Mouse (Mus musculus) liver, embryonic 16.5 days (tissue): ENCODE data around the gene Borcs6. TPM values are rescaled to one million over a fixed set of nuclear protein-coding genes. Genes with fewer than 3 reads are reported as not detected.

Experiments used
- ATAC-seq: fragments of 200-750 bp; cut with Nextera tagmentation; 2 replicates; pipeline ENCODE4 v1.8.0; 2017; ENCODE audit warnings: low read depth, mild to moderate bottlenecking, moderate number of reproducible peaks, moderate library complexity
- H3K27ac ChIP-seq: fragments of 300-500 bp; sonication (generic); 2 replicates; pipeline ENCODE4 v1.5.1; 2014; ENCODE audit warnings: mild to moderate bottlenecking, low read length
- H3K27me3 ChIP-seq: fragments of 300-500 bp; sonication (generic); 2 replicates; pipeline ENCODE4 v1.6.1; 2014; ENCODE audit warnings: low read depth, low read length, mixed read lengths; ENCODE audit not compliant: control insufficient read depth, insufficient read depth
- H3K36me3 ChIP-seq: fragments of 300-500 bp; sonication (generic); 2 replicates; pipeline ENCODE4 v1.6.1; 2014; ENCODE audit warnings: mild to moderate bottlenecking; ENCODE audit not compliant: control insufficient read depth, insufficient read depth
- H3K4me1 ChIP-seq: fragments of 300-500 bp; sonication (generic); 2 replicates; pipeline ENCODE4 v1.6.1; 2014; ENCODE audit warnings: low read depth, low read length, mixed read lengths; ENCODE audit not compliant: control insufficient read depth
- H3K4me2 ChIP-seq: fragments of 300-500 bp; sonication (generic); 2 replicates; pipeline ENCODE4 v1.6.1; 2014; ENCODE audit warnings: low read depth, low read length, mixed read lengths
- H3K4me3 ChIP-seq: fragments of 300-500 bp; sonication (generic); 2 replicates; pipeline ENCODE4 v1.5.1; 2014; ENCODE audit warnings: low read depth, mild to moderate bottlenecking, low read length
- H3K9ac ChIP-seq: fragments of 300-500 bp; sonication (generic); 2 replicates; pipeline ENCODE4 v1.6.1; 2014; ENCODE audit warnings: low read depth, low read length
- H3K9me3 ChIP-seq: fragments of 300-500 bp; sonication (generic); replicated peaks from 2 replicates; pipeline ENCODE4 v1.6.1; 2016; ENCODE audit warnings: low read length; ENCODE audit not compliant: control insufficient read depth
- WGBS: fragments of 180-500 bp; shearing (Covaris S2); extraction: QIAGEN DNeasy Blood & Tissue Kit; methylation state at CpG from one replicate; pipeline ENCODE4 v1.1.7; 2014; ENCODE audit not compliant: insufficient replicate concordance; 5-methylcytosine and 5-hydroxymethylcytosine counted together
- polyA plus RNA-seq: library from polyadenylated mRNA; unstranded; fragments of >200 nt; fragmentation: Nextera tagmentation; extraction: Ambion mirVana; gene quantifications from 2 replicates; pipeline ENCODE4 v1.2.1, GENCODE M21; 2015

Borcs6 gene
- polyA plus RNA-seq, 1 experiment from 2014 or later: 3.6 TPM

DNA sequence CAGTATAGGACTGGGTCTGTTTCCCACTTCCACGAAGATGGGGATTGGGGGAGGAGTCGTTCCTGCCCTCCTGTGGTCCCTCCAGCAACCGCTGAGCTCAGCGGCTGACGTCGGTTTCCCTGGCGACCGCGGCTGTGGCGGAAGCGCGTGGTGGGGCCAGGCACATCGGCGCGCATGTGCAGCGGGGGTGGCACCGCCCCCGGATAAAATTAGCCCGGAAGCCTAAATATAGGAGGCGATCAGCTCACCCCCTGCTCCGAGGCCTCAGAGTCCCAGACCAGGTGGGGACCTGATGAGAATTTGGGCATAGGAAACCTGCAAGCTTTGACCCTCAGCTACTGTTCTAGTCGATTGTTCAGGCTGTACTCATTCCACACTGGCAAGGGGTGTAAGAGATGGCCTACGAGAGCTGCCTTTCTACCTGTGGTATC lies 40.4 kb downstream of the Borcs6 start:
- Histone ChIP-seq H3K4me1 (peaks cover 54% of the 10 kb centered on the region), H3K9me3 (no peaks in the 10 kb centered on the region), H3K27me3 (no peaks in the 10 kb centered on the region), H3K9ac (peak overlapping the region; percentile 74), H3K4me3 (peak overlapping the region; percentile 67), H3K4me2 (peak overlapping the region; percentile 96), H3K27ac (peak overlapping the region; percentile 88), H3K36me3 (peaks cover 40% of the 10 kb centered on the region)
- 0 out of 2 replicates have a peak, but pooled peaks have one; percentile 1 for ATAC-seq
- 2% methylated on average over 23 of the region's 23 CpGs for WGBS

DNA sequence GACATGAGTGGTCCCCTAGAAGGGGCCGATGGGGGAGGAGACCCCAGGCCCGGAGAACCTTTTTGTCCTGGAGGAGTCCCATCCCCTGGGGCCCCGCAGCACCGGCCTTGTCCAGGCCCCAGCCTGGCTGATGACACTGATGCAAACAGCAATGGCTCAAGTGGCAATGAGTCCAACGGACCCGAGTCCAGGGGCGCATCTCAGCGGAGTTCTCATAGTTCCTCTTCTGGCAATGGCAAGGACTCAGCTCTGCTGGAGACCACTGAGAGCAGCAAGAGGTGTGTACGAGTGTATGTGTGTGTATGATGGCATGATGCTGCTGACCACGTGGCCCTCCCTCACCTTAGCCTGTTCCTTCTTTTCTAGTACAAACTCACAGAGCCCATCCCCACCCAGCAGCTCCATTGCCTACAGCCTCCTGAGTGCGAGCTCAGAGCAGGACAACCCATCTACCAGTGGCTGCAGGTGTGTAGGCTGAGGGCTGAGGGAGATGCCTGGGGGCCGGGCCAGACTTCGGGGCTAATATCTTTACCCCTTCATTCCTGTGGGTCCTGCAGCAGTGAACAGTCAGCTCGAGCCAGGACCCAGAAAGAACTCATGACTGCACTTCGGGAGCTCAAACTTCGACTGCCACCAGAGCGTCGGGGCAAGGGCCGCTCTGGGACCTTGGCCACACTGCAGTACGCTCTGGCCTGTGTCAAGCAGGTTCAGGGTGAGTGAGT lies 41.3 kb downstream of the Borcs6 start:
- peaks cover 49% of the 10 kb centered on the region for H3K36me3 ChIP-seq
- peak overlapping the region; percentile 10 for H3K27ac ChIP-seq

DNA sequence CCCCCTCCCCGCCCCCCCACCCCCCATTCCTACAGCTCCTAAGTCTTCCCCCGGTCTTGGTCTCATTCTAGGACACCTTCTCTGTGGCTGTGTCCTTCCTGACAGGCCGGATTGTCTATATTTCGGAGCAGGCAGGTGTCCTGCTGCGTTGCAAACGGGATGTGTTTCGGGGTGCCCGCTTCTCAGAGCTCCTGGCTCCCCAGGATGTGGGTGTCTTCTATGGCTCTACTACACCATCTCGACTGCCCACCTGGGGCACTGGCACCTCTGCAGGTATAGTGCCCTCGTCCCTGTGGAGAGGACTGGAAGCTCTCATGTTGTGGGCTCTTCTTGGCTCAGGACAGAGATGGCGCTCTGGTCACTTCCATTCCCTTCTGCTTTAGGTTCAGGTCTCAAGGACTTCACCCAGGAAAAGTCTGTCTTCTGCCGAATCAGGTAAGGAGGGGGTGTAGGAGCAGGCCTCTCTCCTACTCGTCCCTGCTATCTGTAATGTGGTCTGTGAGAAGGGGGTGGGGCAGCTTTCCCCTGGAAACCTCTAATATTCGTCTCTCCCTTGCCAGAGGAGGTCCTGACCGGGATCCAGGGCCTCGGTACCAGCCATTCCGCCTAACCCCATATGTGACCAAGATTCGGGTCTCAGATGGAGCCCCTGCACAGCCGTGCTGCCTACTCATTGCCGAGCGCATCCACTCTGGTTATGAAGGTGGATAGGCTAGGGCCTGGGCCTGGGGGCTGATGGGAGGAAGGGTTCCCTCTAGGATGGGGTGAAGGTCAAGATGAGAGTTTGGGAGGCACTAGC lies 42.3 kb downstream of the Borcs6 start:
- no peak overlapping the region for H3K4me3 ChIP-seq
- 82% methylated on average over 21 of the region's 21 CpGs for WGBS
- H3K27me3 ChIP-seq: no peaks in the 10 kb centered on the region
- no peak overlapping the region for H3K4me2 ChIP-seq
- no peak overlapping the region for H3K9ac ChIP-seq
- H3K36me3 ChIP-seq: peaks cover 53% of the 10 kb centered on the region
- ATAC-seq: no peak
- no peaks in the 10 kb centered on the region for H3K9me3 ChIP-seq
- no peak overlapping the region for H3K27ac ChIP-seq
- H3K4me1 ChIP-seq: peaks cover 38% of the 10 kb centered on the region

More for the DNA sequence above, 41.3 kb downstream of the Borcs6 start:
- peak overlapping the region; percentile 96 for H3K4me2 ChIP-seq
- H3K4me1 ChIP-seq: peaks cover 49% of the 10 kb centered on the region
- no peak for ATAC-seq
- 74% methylated on average over 20 of the region's 20 CpGs for WGBS
- H3K9me3 ChIP-seq: no peaks in the 10 kb centered on the region
- no peaks in the 10 kb centered on the region for H3K27me3 ChIP-seq
- peak overlapping the region; percentile 1; the same call in 1 of the 2 replicates for H3K9ac ChIP-seq
- H3K4me3 ChIP-seq: peak overlapping the region; percentile 67

GRCm38 (mm10) chr11:69102403-69102725 lies 42.8 kb downstream of the Borcs6 start:
- Histone ChIP-seq H3K9ac (no peak overlapping the region), H3K4me2 (no peak overlapping the region), H3K4me3 (no peak overlapping the region), H3K27me3 (no peaks in the 10 kb centered on the region), H3K9me3 (no peaks in the 10 kb centered on the region), H3K4me1 (peaks cover 33% of the 10 kb centered on the region), H3K27ac (no peak overlapping the region), H3K36me3 (peaks cover 55% of the 10 kb centered on the region)
- WGBS: 91% methylated on average over 7 of the region's 7 CpGs
- ATAC-seq: no peak

DNA sequence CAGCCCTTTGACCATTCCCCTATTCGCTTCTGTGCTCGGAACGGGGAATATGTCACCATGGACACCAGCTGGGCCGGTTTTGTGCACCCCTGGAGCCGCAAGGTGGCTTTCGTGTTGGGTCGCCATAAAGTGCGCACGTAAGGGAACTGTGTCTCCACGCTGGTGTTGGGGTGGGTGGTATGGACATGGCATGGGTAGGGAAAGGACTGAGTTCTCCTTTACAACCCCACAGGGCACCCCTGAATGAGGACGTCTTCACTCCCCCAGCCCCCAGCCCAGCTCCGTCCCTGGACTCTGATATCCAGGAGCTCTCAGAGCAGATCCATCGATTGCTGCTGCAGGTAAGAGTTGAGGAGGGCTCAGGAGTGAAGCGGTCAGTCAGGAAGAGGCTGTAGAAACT lies 43.6 kb downstream of the Borcs6 start:
- peaks cover 26% of the 10 kb centered on the region for H3K4me1 ChIP-seq
- H3K4me3 ChIP-seq: no peak overlapping the region
- H3K9me3 ChIP-seq: no peaks in the 10 kb centered on the region
- H3K27me3 ChIP-seq: no peaks in the 10 kb centered on the region
- H3K36me3 ChIP-seq: peaks cover 59% of the 10 kb centered on the region
- WGBS: 87% methylated on average over 14 of the region's 14 CpGs
- H3K4me2 ChIP-seq: no peak overlapping the region
- ATAC-seq: no peak
- no peak overlapping the region for H3K27ac ChIP-seq
- no peak overlapping the region for H3K9ac ChIP-seq

DNA sequence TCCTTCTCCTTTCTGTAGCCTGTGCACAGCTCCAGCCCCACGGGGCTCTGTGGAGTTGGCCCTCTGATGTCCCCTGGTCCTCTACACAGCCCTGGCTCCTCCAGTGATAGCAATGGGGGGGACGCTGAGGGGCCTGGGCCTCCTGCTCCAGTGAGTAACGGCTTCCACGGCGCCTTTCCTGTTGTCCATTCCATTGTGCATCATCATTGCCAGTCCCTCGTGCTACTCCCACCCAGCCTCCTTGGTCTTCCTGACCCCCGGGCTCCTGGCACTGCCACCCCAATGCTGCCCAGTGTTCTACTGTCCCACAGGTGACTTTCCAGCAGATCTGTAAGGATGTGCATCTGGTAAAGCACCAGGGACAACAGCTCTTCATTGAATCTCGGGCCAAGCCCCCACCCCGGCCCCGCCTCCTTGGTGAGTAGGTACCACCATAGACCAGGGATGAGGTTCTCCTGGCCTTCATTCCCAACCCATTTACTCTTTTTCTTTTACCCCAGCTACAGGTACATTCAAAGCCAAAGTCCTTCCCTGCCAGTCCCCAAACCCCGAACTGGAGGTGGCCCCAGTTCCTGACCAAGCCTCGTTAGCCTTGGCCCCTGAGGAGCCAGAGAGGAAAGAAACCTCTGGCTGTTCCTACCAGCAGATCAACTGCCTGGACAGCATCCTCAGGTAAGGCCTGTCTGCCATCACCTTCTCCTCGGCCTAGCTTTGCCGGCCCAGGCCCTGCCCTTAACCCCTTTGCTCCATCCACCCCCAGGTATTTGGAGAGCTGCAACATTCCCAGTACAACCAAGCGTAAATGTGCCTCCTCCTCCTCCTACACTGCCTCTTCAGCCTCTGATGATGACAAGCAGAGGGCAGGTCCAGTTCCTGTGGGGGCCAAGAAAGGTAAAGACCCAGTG lies 44.3 kb downstream of the Borcs6 start:
- no peaks in the 10 kb centered on the region for H3K9me3 ChIP-seq
- H3K4me3 ChIP-seq: no peak overlapping the region
- no peaks in the 10 kb centered on the region for H3K27me3 ChIP-seq
- H3K4me1 ChIP-seq: peaks cover 20% of the 10 kb centered on the region
- H3K27ac ChIP-seq: no peak overlapping the region
- 81% methylated on average over 15 of the region's 15 CpGs for WGBS
- peaks cover 62% of the 10 kb centered on the region for H3K36me3 ChIP-seq
- no peak for ATAC-seq
- H3K9ac ChIP-seq: no peak overlapping the region
- H3K4me2 ChIP-seq: no peak overlapping the region

GRCm38 (mm10) chr11:69104487-69104886 lies 45.0 kb downstream of the Borcs6 start:
- H3K4me2 ChIP-seq: no peak overlapping the region
- H3K36me3 ChIP-seq: peaks cover 65% of the 10 kb centered on the region
- no peak for ATAC-seq
- H3K27me3 ChIP-seq: no peaks in the 10 kb centered on the region
- H3K4me1 ChIP-seq: peaks cover 14% of the 10 kb centered on the region
- 87% methylated on average over 14 of the region's 14 CpGs for WGBS
- no peak overlapping the region for H3K4me3 ChIP-seq
- H3K27ac ChIP-seq: no peak overlapping the region
- no peak overlapping the region for H3K9ac ChIP-seq
- no peaks in the 10 kb centered on the region for H3K9me3 ChIP-seq

GRCm38 (mm10) chr11:69105227-69105626 lies 45.7 kb downstream of the Borcs6 start:
- Histone ChIP-seq H3K27me3 (no peaks in the 10 kb centered on the region), H3K4me3 (no peak overlapping the region), H3K4me1 (peaks cover 10% of the 10 kb centered on the region), H3K27ac (no peak overlapping the region), H3K4me2 (no peak overlapping the region), H3K9me3 (no peaks in the 10 kb centered on the region), H3K9ac (no peak overlapping the region), H3K36me3 (peaks cover 65% of the 10 kb centered on the region)
- WGBS: 64% methylated on average over 6 of the region's 6 CpGs
- no peak for ATAC-seq
